Comparison of ENCODE assay signal across 16 mouse cellular contexts in genomic region chr10:75131625-75132024, GRCm38 (mm10).
DNase-seq lines count a peak whose midpoint lies in the region; ATAC-seq lines count a peak whose summit lies in the region.
"Had no signal": no experiment of that assay in that cellular context is flagged by ENCODE, and none has a peak within 500 bp of the region (broad histone marks: within the 10 kb centered on the region; RNA-seq: fewer than 3 reads in every experiment).

No protein-coding gene starts in this region.

- no peak overlapping the region for H3K4me3 ChIP-seq in heart, embryonic 11.5 days (ENCODE audit: low read depth, low read length)
- H3K4me3 ChIP-seq: embryonic facial prominence, embryonic 12.5 days; forebrain, embryonic 10.5 days; hindbrain, embryonic 15.5 days; liver, embryonic 13.5 days had no signal

- peaks cover 2% of the 10 kb centered on the region; the same call in 1 of the 2 replicates for H3K4me1 ChIP-seq in heart, embryonic 11.5 days (ENCODE audit: control insufficient read depth, insufficient read depth, low read length)
- H3K4me1 ChIP-seq: embryonic facial prominence, embryonic 12.5 days; forebrain, embryonic 10.5 days had no signal

- H3K27me3 ChIP-seq in heart, embryonic 11.5 days (ENCODE audit: control insufficient read depth, insufficient read depth, low read length) = 0 out of 2 replicates have a peak, but pooled peaks cover 5% of the 10 kb centered on the region
- H3K27me3 ChIP-seq: embryonic facial prominence, embryonic 12.5 days; hindbrain, embryonic 15.5 days; liver, embryonic 13.5 days had no signal

- H3K9me3 ChIP-seq in heart, embryonic 11.5 days (replicated peaks; ENCODE audit: control insufficient read depth, low read length) = no peaks in the 10 kb centered on the region
- H3K9me3 ChIP-seq: embryonic facial prominence, embryonic 12.5 days; forebrain, embryonic 10.5 days; hindbrain, embryonic 15.5 days; liver, embryonic 13.5 days had no signal

- no peak overlapping the region for H3K9ac ChIP-seq in heart, embryonic 11.5 days (ENCODE audit: low read depth, low read length)
- H3K9ac ChIP-seq: embryonic facial prominence, embryonic 12.5 days; hindbrain, embryonic 15.5 days; liver, embryonic 13.5 days had no signal

- intact Hi-C loops in heart, postnatal 36 days (cut with DNase I) = loop anchor here (5.0 kb wide), 1 partner anchor 69 kb away; the partner anchor contains the start of gene Bcr

- ATAC-seq in heart, embryonic 11.5 days (replicated peaks; ENCODE audit: insufficient number of reproducible peaks, low FRiP score, low TSS enrichment) = no peak

- no peak overlapping the region for H3K4me2 ChIP-seq in heart, embryonic 11.5 days
- H3K4me2 ChIP-seq: embryonic facial prominence, embryonic 12.5 days; hindbrain, embryonic 15.5 days; liver, embryonic 13.5 days had no signal

- H3K36me3 ChIP-seq in heart, embryonic 11.5 days (ENCODE audit: control insufficient read depth, insufficient read depth, low read length) = peaks cover 19% of the 10 kb centered on the region

- peak; percentile 99 for DNase-seq in heart, adult 11 months
- peak; percentile 51 for DNase-seq in adipocyte (ENCODE audit: low spot score)
- peak; percentile 70 for DNase-seq in cerebellum, adult 9-11 months
- DNase-seq in heart, postnatal 36 days = peak; percentile 60 to 62
- no peak for DNase-seq in frontal cortex, adult 2 months (ENCODE audit: extremely low spot score in 1 of 2, low spot score in 1 of 2)
- DNase-seq in lung, postnatal 14 days = no peak
- no peak for DNase-seq in frontal cortex, postnatal 36 days (ENCODE audit: low spot score in 2 of 2)
- DNase-seq: adrenal gland, adult 8-10 months; liver, embryonic 13.5 days; lung, postnatal 10 days; midbrain, embryonic 14.5 days; spleen, adult 18-20 months had no signal

- WGBS in heart, embryonic 11.5 days (ENCODE audit: insufficient replicate concordance) = 57% methylated on average over 8 of the region's 8 CpGs

- H3K27ac ChIP-seq in heart, embryonic 11.5 days (ENCODE audit: low read depth, low read length) = no peak overlapping the region
- H3K27ac ChIP-seq: embryonic facial prominence, embryonic 12.5 days; forebrain, embryonic 10.5 days; hindbrain, embryonic 15.5 days; liver, embryonic 13.5 days had no signal

Comparison
In these comparisons a context has a peak if more than half of its experiments do, and no peak if none do; other contexts are left out.
1. DNase-seq: peak in heart, adult 11 months (single experiment), adipocyte (single experiment), cerebellum, adult 9-11 months (single experiment) and heart, postnatal 36 days (2 of 2); none in frontal cortex, adult 2 months (0 of 2), lung, postnatal 14 days (single experiment) and frontal cortex, postnatal 36 days (0 of 2).